Mouse (Mus musculus): ENCODE measurements around the gene Itpripl2. TPM values are rescaled to one million over a fixed set of nuclear protein-coding genes. Genes with fewer than 3 reads are reported as not detected.

Itpripl2 gene
- polyA plus RNA-seq, 1 experiment from 2014 or later, result 1.6 TPM

- Histone ChIP-seq H3K9me3 (no peaks in the 10 kb centered on the region), H3K27ac (replicated peaks) (no peak overlapping the region), H3K27me3 (replicated peaks; ENCODE audit: low read depth, poor library complexity, severe bottlenecking) (peaks cover 13% of the 10 kb centered on the region), H3K36me3 (replicated peaks) (no peaks in the 10 kb centered on the region), H3K4me3 (no peak overlapping the region), H3K4me1 (peaks cover 10% of the 10 kb centered on the region)
- WGBS, result 77% methylated on average over 4 of the region's 4 CpGs
- DNase-seq (ENCODE audit: low spot score), result no peak
Observed at GRCm38 (mm10) chr7:118453722-118454121, 38.1 kb downstream of the Itpripl2 start.

- Histone ChIP-seq H3K36me3 (replicated peaks) (no peaks in the 10 kb centered on the region), H3K9me3 (no peaks in the 10 kb centered on the region), H3K27ac (replicated peaks) (no peak overlapping the region), H3K4me1 (peaks cover 18% of the 10 kb centered on the region), H3K27me3 (replicated peaks; ENCODE audit: low read depth, poor library complexity, severe bottlenecking) (peaks cover 21% of the 10 kb centered on the region), H3K4me3 (no peak overlapping the region)
- 39% methylated on average over 2 of the region's 2 CpGs for WGBS
- DNase-seq (ENCODE audit: low spot score), result no peak
Observed at GRCm38 (mm10) chr7:118452940-118453339, 38.8 kb downstream of the Itpripl2 start.

GRCm38 (mm10) chr7:118448134-118448967 lies 43.4 kb downstream of the Itpripl2 start, which contains the start of gene Syt17:
Syt17 (minus strand) TSS chr7:118448222.
- no peaks in the 10 kb centered on the region for H3K36me3 ChIP-seq (replicated peaks)
- peak within 1 kb of the TSS; percentile 79 for H3K27ac ChIP-seq (replicated peaks)
- H3K4me1 ChIP-seq, result peaks cover 36% of the 10 kb centered on the region
- peak; percentile 85 for DNase-seq (ENCODE audit: low spot score)
- peaks cover 63% of the 10 kb centered on the region for H3K27me3 ChIP-seq (replicated peaks; ENCODE audit: low read depth, poor library complexity, severe bottlenecking)
- H3K4me3 ChIP-seq, result peak within 1 kb of the TSS; percentile 76
- under 1% methylated on average over 58 of the region's 58 CpGs for WGBS
- no peaks in the 10 kb centered on the region for H3K9me3 ChIP-seq

- WGBS, result under 1% methylated on average over 65 of the region's 65 CpGs
- H3K27ac ChIP-seq (replicated peaks), result peak overlapping the region; percentile 79
- no peaks in the 10 kb centered on the region for H3K36me3 ChIP-seq (replicated peaks)
- peak overlapping the region; percentile 76 for H3K4me3 ChIP-seq
- H3K4me1 ChIP-seq, result peaks cover 41% of the 10 kb centered on the region
- peak; percentile 78 for DNase-seq (ENCODE audit: low spot score)
- H3K9me3 ChIP-seq, result no peaks in the 10 kb centered on the region
- peaks cover 72% of the 10 kb centered on the region for H3K27me3 ChIP-seq (replicated peaks; ENCODE audit: low read depth, poor library complexity, severe bottlenecking)
Observed at GRCm38 (mm10) chr7:118447291-118448133, 44.3 kb downstream of the Itpripl2 start.

- peaks cover 70% of the 10 kb centered on the region for H3K27me3 ChIP-seq (replicated peaks; ENCODE audit: low read depth, poor library complexity, severe bottlenecking)
Observed at GRCm38 (mm10) chr7:118443895-118444485, 47.8 kb downstream of the Itpripl2 start.

GRCm38 (mm10) chr7:118443371-118443770 lies 48.4 kb downstream of the Itpripl2 start:
- peaks cover 34% of the 10 kb centered on the region for H3K4me1 ChIP-seq
- no peak overlapping the region for H3K27ac ChIP-seq (replicated peaks)
- no peaks in the 10 kb centered on the region for H3K36me3 ChIP-seq (replicated peaks)
- H3K27me3 ChIP-seq (replicated peaks; ENCODE audit: low read depth, poor library complexity, severe bottlenecking), result peaks cover 67% of the 10 kb centered on the region
- WGBS, result 3% methylated on average over 9 of the region's 9 CpGs
- H3K9me3 ChIP-seq, result no peaks in the 10 kb centered on the region
- peak; percentile 45 for DNase-seq (ENCODE audit: low spot score)
- peak overlapping the region; percentile 17; the same call in 1 of the 2 replicates for H3K4me3 ChIP-seq

More at GRCm38 (mm10) chr7:118443895-118444485, 47.8 kb downstream of the Itpripl2 start:
- no peak overlapping the region for H3K4me3 ChIP-seq
- DNase-seq (ENCODE audit: low spot score), result no peak
- H3K27ac ChIP-seq (replicated peaks), result no peak overlapping the region
- H3K36me3 ChIP-seq (replicated peaks), result no peaks in the 10 kb centered on the region
- H3K4me1 ChIP-seq, result peaks cover 38% of the 10 kb centered on the region
- 46% methylated on average over 7 of the region's 7 CpGs for WGBS
- no peaks in the 10 kb centered on the region for H3K9me3 ChIP-seq

GRCm38 (mm10) chr7:118441535-118441934 lies 50.2 kb downstream of the Itpripl2 start:
- DNase-seq (ENCODE audit: low spot score), result no peak
- Histone ChIP-seq H3K36me3 (replicated peaks) (no peaks in the 10 kb centered on the region), H3K27ac (replicated peaks) (no peak overlapping the region), H3K27me3 (replicated peaks; ENCODE audit: low read depth, poor library complexity, severe bottlenecking) (peaks cover 49% of the 10 kb centered on the region), H3K4me3 (no peak overlapping the region), H3K9me3 (no peaks in the 10 kb centered on the region), H3K4me1 (peaks cover 17% of the 10 kb centered on the region)
- WGBS, result 82% methylated on average over 6 of the region's 6 CpGs

GRCm38 (mm10) chr7:118437101-118437802 lies 54.5 kb downstream of the Itpripl2 start:
- H3K4me3 ChIP-seq, result no peak overlapping the region
- WGBS, result 57% methylated on average over 7 of the region's 7 CpGs
- no peaks in the 10 kb centered on the region for H3K9me3 ChIP-seq
- peaks cover 9% of the 10 kb centered on the region for H3K27me3 ChIP-seq (replicated peaks; ENCODE audit: low read depth, poor library complexity, severe bottlenecking)
- H3K36me3 ChIP-seq (replicated peaks), result no peaks in the 10 kb centered on the region
- H3K27ac ChIP-seq (replicated peaks), result no peak overlapping the region
- H3K4me1 ChIP-seq, result 0 out of 2 replicates have a peak, but pooled peaks cover 2% of the 10 kb centered on the region
- peak; percentile 38 for DNase-seq (ENCODE audit: low spot score)

Other genes with a start within 250 kb of the Itpripl2 start
- gene Smg1, start 248.3 kb downstream of the Itpripl2 start, polyA plus RNA-seq (2016; fragmentation: Nextera tagmentation; extraction: Ambion mirVana), result 19.3 and 21.8 TPM in 2 replicates
- gene Syt17, start 43.8 kb downstream of the Itpripl2 start, polyA plus RNA-seq (2016; fragmentation: Nextera tagmentation; extraction: Ambion mirVana), result 1.7 and 1.9 TPM in 2 replicates
- 128 and 134 TPM in 2 replicates for gene Coq7, start 41.4 kb upstream of the Itpripl2 start, polyA plus RNA-seq (2016; fragmentation: Nextera tagmentation; extraction: Ambion mirVana)
- gene Tmc7, start 92.8 kb upstream of the Itpripl2 start, polyA plus RNA-seq (2016; fragmentation: Nextera tagmentation; extraction: Ambion mirVana), result 4.9 and 7.2 TPM in 2 replicates
- 0.05 TPM in 1 of 2 replicates, not detected in the other for gene Tmc5, start 105.3 kb upstream of the Itpripl2 start, polyA plus RNA-seq (2016; fragmentation: Nextera tagmentation; extraction: Ambion mirVana)
- 65.1 and 68.7 TPM in 2 replicates for gene Gde1, start 213.8 kb upstream of the Itpripl2 start, polyA plus RNA-seq (2016; fragmentation: Nextera tagmentation; extraction: Ambion mirVana)
- 34.3 and 37.2 TPM in 2 replicates for gene Ccp110, start 220.6 kb upstream of the Itpripl2 start, polyA plus RNA-seq (2016; fragmentation: Nextera tagmentation; extraction: Ambion mirVana)
- 69.1 and 70.0 TPM in 2 replicates for gene Vps35l, start 248.3 kb upstream of the Itpripl2 start, polyA plus RNA-seq (2016; fragmentation: Nextera tagmentation; extraction: Ambion mirVana)